Mouse (Mus musculus) liver, adult (tissue): ENCODE measurements around the gene Sgpl1.

Experiments
- GATA4 ChIP-seq: IDR thresholded peaks from 2 replicates; pipeline ENCODE4 v1.6.1; 2014; ENCODE audit warnings: mild to moderate bottlenecking, low read length; ENCODE audit not compliant: insufficient replicate concordance

Gene Sgpl1

DNA sequence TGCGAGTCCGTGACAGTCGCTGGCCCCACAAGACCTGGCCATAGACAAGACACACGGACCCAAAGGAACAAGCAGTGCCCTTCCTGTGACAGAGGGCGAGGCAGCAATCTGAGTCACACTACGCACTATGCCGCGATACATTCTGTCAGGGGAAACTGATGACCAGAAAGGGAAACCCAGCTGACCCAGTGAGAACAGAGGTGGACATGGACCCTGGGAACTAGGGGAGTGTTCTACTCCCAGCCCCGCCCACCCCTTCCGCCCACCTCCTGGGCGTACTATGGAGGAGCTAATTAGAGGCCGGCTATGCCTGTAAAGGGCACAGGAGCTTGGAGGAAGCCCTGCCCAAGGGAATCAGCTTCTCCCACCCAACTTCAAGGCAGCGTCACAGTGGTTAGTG, 78.3 kb downstream of the Sgpl1 start:
- TF ChIP-seq GATA4: no peak

DNA sequence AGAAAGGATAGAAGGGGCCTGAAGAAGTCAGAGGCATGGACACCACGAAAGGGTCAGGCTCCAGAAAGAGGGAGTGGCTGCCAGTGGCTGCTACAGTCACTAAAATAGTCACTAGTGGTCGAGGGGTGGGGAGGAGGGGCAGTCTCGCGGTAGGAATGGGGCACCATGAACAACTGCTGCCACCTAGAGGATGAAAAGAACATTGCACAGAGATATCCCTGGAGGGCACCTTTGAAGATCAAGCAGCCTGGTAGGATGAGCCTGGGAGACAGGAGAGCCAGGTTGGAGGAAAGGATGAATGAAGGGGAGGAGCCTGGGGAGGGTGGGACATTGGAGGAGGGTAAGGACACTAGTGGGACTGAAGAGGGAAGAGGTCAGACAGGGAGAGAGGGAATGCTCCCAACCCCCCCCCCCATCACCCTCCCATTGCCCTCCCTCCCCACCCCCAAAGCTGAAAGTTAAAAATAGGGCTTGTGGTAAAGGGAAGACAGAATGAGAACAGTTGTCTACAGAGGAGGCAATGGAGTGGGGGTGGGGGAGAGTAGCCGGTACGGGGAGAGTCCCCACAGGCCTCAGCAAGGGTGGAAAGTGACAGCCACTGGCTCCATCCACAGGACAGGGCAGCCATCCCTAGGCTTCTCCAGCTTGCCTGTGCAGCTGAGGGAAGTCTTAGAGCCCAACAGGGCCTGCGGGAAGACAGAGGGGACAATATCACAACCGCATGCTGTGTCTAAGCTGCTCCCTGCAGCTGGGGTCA, 78.9 kb downstream of the Sgpl1 start:
- TF ChIP-seq GATA4: no peak

DNA sequence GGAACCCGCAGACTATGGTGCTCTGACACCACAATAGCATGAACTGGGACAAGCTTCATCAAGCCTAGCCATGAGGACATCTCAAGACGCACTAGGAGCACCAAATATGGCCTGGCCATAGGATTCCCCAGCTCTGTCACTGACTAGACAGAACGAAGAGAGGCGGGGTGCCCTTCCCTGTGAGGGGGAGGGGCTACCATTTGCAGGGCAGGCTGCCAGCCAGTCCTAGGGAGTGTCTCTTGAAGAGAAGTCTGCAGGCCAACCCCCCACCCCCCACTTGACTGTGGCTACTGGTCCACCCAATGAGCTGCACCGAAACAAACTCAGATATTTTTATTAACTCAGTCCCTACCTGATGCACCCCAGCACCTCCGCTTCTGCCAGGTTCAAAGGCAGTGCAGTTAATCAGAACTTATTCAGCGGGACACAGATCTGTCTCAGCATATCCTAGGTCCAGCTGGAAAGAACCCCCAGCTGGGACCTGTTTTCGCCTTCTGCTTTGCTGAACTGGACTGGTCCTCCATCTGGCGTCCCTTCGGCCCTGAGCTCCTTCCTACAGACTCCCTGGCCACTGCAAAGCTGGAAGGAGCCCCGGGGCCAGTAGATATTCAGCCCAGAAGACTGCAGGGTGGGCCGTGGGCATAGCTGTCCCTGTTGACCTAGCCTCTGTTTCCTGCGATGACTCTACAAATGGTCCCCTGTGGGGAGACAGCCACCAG, 82.1 kb downstream of the Sgpl1 start:
- TF ChIP-seq GATA4: no peak

DNA sequence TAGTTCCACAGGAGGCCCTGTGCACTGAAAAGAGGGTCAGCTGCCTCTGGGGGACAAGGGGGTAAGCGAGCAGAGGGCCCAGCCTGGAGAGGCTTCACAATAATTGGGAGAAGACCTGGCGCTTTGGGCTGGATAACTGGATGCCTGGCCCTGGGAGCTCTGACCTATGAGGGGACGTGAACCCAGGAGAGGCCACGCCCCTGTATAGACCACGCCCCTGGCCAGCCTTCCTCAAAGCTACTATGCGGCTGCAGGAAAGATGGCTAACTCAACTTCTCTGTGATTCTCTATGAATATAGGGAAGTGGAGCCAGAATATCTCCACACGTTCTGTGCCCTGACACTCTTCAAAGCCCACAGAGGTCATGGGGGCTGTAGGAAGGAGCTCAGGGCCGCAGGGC, 82.9 kb downstream of the Sgpl1 start:
- no peak for TF ChIP-seq GATA4

DNA sequence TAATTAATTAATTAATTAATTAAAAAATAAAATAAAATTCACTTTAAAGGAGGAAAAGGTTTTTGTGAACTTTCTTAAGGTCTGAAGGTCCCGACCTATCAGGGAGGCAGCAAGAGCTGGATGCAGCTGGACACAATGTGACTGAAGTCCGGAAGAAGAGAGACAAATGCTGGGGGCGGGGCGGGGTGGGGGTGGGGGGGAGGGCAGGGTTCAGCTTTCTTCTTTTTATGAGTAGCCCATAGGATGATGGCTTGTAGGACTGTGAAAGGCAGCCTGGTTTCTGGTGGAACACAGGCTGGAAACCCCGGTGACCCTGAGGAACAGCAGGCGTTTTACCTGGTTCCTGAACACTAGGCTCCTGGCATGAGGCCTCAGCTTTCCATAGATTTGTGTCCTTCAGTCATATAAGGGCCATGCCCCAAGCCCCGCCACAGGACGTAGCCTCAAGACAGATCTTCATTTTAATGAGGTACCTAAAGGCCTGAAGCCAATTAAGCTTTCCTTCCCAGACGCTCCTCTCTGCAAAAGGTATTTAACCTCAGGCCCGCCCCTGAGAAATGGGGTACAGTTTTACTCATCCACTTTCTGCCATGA, 84.1 kb downstream of the Sgpl1 start:
- no peak for TF ChIP-seq GATA4

DNA sequence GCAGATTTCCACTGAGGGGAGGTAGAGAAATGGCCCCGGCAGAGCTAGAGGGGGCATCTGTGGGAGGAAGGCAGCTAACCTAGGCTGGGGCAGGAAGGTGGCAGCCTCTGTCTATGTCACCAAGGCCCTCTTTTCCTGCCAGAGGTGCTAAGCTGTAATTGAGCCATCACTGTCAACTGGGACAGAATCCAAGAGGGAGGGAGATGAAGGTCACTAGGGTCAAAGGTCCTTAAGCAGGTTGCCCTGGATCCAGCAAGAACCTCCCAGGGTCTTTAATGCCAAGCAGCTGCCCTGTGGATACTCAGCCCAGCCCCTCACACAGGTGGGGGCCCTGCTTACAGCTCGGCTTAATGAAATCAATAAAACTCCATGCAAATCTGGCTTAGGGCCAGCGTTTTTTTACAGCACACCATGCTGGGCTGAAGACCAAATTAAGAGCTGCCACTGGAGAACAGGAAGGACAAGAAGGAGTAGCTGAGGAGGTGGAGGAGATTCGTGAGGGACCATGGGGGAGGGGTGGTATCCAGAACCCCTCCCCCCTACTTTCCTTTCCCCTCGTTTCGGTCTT, 87.9 kb downstream of the Sgpl1 start:
- TF ChIP-seq GATA4: no peak

DNA sequence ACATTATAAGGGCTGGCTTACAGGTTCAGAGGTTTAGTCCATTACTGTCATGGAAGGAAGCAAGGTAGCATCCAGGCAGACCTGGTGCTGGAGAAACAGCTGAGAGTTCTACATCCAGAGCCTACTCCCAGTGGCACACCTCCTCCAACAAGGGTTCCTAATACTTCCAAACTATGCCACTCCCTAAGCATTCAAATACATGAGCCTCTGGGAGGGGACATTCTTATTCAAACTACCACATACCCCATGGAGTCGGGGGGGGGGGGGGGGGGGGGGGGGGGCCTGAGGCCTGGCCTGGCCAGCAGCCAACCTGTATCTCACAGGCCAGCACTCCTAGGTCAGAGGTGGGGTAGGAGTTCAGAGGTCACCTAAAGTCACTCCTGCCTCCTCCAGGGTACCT, 88.4 kb downstream of the Sgpl1 start:
- TF ChIP-seq GATA4: no peak

DNA sequence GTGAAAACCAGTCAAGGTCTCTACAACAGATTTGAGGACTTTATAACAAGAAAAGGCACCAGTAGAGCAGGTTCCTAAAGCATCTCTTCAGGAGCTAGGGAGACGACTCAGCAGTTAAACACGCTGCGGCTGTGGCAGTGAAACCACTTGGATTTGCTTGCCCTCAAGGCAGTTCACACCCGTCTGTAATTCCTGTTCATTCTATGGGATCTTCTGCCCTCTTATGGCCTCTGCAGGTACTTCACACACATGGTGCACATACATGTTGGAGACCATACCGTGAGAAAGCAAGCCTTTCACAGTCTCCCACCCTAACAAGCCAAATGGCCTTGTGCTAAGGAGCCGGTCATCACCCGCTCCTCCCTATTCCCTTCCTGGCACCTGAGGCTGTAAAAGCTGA, 90.8 kb downstream of the Sgpl1 start:
- no peak for TF ChIP-seq GATA4

DNA sequence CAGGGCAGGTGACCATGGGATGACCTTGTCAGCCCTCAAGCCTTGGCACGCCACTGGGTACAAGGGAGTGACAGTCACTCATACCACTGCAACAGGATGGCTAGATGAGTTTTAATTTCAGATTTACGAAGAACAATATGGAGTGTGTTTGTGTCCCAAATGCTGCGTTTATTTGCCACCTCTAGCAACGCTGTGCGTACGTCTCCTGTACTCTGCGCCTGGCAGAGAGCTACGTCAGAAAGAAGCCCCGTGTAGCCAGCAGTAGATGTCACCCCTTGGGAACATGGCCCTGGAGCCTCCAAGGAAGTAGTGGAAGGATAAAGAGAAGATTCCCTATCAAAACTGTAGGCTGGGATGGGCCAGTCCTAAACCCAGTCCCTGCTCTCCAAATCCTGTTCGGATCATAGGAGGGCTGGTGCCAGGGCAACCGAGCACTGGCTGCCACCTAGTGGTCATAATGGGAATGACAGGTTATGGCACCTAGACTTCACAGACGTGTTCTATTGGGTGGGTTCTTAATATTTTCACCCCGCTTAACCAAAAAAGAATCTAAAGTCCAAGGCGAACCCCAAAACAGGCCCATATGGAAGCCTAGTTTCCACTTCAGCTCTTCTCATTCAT, 95.4 kb downstream of the Sgpl1 start:
- TF ChIP-seq GATA4: no peak
